Mouse (Mus musculus) brain, embryonic 14.5 days (tissue): ENCODE results near the gene Agpat3.

Experiments
- CTCF ChIP-seq: fragments of 200-500 bp; IDR thresholded peaks from 2 replicates; pipeline ENCODE4 v1.5.1; 2012; ENCODE audit warnings: inconsistent platforms, mild to moderate bottlenecking, moderate library complexity, borderline replicate concordance; ENCODE audit not compliant: insufficient read depth, insufficient read length; ENCODE audit errors: extremely low read depth
- POLR2A ChIP-seq: fragments of 200-500 bp; IDR thresholded peaks from 2 replicates; pipeline ENCODE4 v1.6.1; 2012; ENCODE audit warnings: mild to moderate bottlenecking, inconsistent platforms, borderline replicate concordance; ENCODE audit not compliant: poor library complexity, insufficient read depth, insufficient read length, severe bottlenecking; ENCODE audit errors: extremely low read depth

DNA sequence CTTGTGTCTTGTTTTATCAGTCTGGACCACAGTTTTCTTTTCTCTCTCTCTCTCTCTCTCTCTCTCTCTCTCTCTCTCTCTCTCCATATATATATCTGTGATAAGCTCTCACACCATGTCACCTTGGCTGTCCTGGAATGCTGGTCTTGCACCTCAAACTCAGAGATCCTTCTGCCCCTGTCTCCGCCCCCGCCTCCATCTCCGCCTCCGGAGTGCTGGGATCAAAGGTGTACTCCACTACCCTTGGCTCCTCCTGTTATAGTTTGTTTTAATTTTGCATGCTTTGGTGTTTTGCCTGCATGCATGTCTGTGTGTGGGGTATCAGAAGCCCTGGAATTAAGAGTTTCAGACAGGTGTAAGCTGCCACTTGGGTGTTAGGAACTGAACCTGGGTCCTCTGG is 76.0 kb downstream of the Agpat3 start:
- TF ChIP-seq CTCF: no peak
- no peak for TF ChIP-seq POLR2A
